Mouse (Mus musculus) lung, postnatal 0 days (tissue): ENCODE data around the gene Kcnj8.

Source experiments
- CTCF ChIP-seq: IDR thresholded peaks from 2 replicates; pipeline ENCODE4 v1.5.1; 2016; ENCODE audit warnings: antibody characterized with exemption, mild to moderate bottlenecking
- EP300 ChIP-seq: IDR thresholded peaks from 2 replicates; pipeline ENCODE4 v1.6.1; 2016; ENCODE audit warnings: antibody characterized with exemption, mild to moderate bottlenecking, control low read depth

DNA sequence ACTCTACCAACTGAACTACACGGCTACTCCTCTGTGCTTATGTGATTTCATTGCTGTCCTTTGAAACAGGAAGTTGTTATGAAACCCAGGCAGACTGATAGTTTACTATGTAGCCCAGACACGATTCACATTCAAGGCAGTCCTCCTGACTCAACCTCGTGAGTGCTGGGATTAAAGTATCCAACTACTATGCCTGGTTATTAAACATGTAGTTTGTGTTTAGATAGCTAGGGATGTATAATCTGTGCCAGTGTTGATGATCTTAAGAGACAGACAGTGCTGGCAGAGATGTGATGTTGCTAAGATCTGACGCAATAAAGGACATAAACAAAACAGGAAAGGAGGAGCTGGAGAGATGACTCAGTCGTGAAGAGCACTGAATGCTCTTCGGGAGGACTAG, 1.5 kb upstream of the Kcnj8 start:
- TF ChIP-seq CTCF, result no peak
- TF ChIP-seq EP300, result peak; percentile 55; the same call in 1 of the 2 replicates
